Mouse (Mus musculus) Muller cell, postnatal 12 days (primary cell): ENCODE results near the gene Trpv2.

Source experiments
- DNase-seq: peaks from one replicate; pipeline ENCODE4 v3.0.0-alpha.2; 2015; ENCODE audit errors: inconsistent ontology term

Trpv2 gene

GRCm38 (mm10) chr11:62573959-62574702 lies at the start of gene Trpv2:
Gene Trpv2 (plus strand): TSS chr11:62574486.
- DNase-seq = no peak

GRCm38 (mm10) chr11:62537089-62537488 lies 37.2 kb upstream of the Trpv2 start:
- DNase-seq = no peak

GRCm38 (mm10) chr11:62537590-62537989 lies 36.7 kb upstream of the Trpv2 start:
- DNase-seq = no peak

- DNase-seq = peak; percentile 69
Measured at GRCm38 (mm10) chr11:62538321-62539088, 35.8 kb upstream of the Trpv2 start.

GRCm38 (mm10) chr11:62539089-62539890 lies 35.0 kb upstream of the Trpv2 start, which contains the start of gene Cenpv:
Gene Cenpv (minus strand): TSS chr11:62539261.
- DNase-seq = peak; percentile 76

- DNase-seq = no peak
Measured at GRCm38 (mm10) chr11:62540167-62540566, 34.1 kb upstream of the Trpv2 start.

GRCm38 (mm10) chr11:62540969-62541368 lies 33.3 kb upstream of the Trpv2 start:
- no peak for DNase-seq

- no peak for DNase-seq
Measured at GRCm38 (mm10) chr11:62541581-62541980, 32.7 kb upstream of the Trpv2 start.

- no peak for DNase-seq
Measured at GRCm38 (mm10) chr11:62543991-62544390, 30.3 kb upstream of the Trpv2 start.

- peak; percentile 89 for DNase-seq
Measured at GRCm38 (mm10) chr11:62549782-62550181, 24.5 kb upstream of the Trpv2 start.

- DNase-seq = peak; percentile 64
Measured at GRCm38 (mm10) chr11:62550227-62550685, 24.0 kb upstream of the Trpv2 start.

- DNase-seq = no peak
Measured at GRCm38 (mm10) chr11:62550727-62551225, 23.5 kb upstream of the Trpv2 start, which contains the start of gene Ubb. Gene Ubb (plus strand): TSS chr11:62551171.

- DNase-seq = peak; percentile 99
Measured at GRCm38 (mm10) chr11:62551226-62552119, 22.8 kb upstream of the Trpv2 start.

GRCm38 (mm10) chr11:62553186-62553585 lies 21.1 kb upstream of the Trpv2 start:
- no peak for DNase-seq

GRCm38 (mm10) chr11:62553633-62554032 lies 20.7 kb upstream of the Trpv2 start:
- DNase-seq = no peak

- DNase-seq = no peak
Measured at GRCm38 (mm10) chr11:62554163-62554855, 20.0 kb upstream of the Trpv2 start.

- no peak for DNase-seq
Measured at GRCm38 (mm10) chr11:62554934-62555517, 19.3 kb upstream of the Trpv2 start.

- DNase-seq = no peak
Measured at GRCm38 (mm10) chr11:62555896-62556412, 18.3 kb upstream of the Trpv2 start.

GRCm38 (mm10) chr11:62557205-62557604 lies 17.1 kb upstream of the Trpv2 start:
- DNase-seq = no peak
